Mouse (Mus musculus): ENCODE results near the gene Rap1gds1. TPM values are rescaled to one million over a fixed set of nuclear protein-coding genes. Genes with fewer than 3 reads are reported as not detected.

Rap1gds1 gene
- polyA plus RNA-seq (2016; fragmentation: Nextera tagmentation; extraction: Ambion mirVana), result 52.8 and 54.4 TPM in 2 replicates

GRCm38 (mm10) chr3:139074484-139075211 lies at the start of gene Rap1gds1:
Gene Rap1gds1, minus strand, starts transcription at chr3:139075201.
- DNase-seq (ENCODE audit: low spot score), result peak; percentile 84
- Histone ChIP-seq H3K4me3 (peak within 1 kb of the TSS; percentile 93), H3K4me1 (peaks cover 21% of the 10 kb centered on the region), H3K27ac (peak within 1 kb of the TSS; percentile 97), H3K36me3 (no peaks in the 10 kb centered on the region), H3K27me3 (ENCODE audit: low read depth, poor library complexity, severe bottlenecking) (no peaks in the 10 kb centered on the region), H3K9me3 (replicated peaks) (no peaks in the 10 kb centered on the region)
- 3% methylated on average over 80 of the region's 97 CpGs for WGBS

DNA sequence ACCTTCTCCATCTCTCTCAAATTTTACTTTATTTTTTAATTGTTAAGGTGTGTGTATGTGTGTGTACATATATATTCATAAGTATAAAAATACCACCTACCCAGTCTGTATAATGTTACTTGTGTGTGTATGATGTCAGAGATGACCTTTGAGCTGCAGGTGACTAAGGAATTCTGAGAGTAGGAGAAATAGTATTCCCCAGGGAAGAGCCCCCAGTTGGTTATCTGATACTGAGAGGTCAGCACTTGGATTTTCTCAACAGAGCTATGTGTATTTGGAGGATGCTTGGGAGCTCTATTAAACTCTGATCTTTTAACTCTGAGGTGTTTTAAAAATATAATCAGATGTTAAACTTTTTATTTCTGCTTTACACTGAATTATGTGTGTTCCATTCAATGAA lies 43.4 kb upstream of the Rap1gds1 start:
- H3K9me3 ChIP-seq (replicated peaks), result no peaks in the 10 kb centered on the region
- H3K27ac ChIP-seq, result no peak overlapping the region
- no peaks in the 10 kb centered on the region for H3K27me3 ChIP-seq (ENCODE audit: low read depth, poor library complexity, severe bottlenecking)
- no peak overlapping the region for H3K4me3 ChIP-seq
- H3K36me3 ChIP-seq, result no peaks in the 10 kb centered on the region
- no peaks in the 10 kb centered on the region for H3K4me1 ChIP-seq
- DNase-seq (ENCODE audit: low spot score), result no peak

- no peaks in the 10 kb centered on the region for H3K9me3 ChIP-seq (replicated peaks)
- no peaks in the 10 kb centered on the region for H3K36me3 ChIP-seq
- H3K27ac ChIP-seq, result no peak overlapping the region
- peaks cover 5% of the 10 kb centered on the region for H3K4me1 ChIP-seq
- no peak overlapping the region for H3K4me3 ChIP-seq
- no peak for DNase-seq (ENCODE audit: low spot score)
- H3K27me3 ChIP-seq (ENCODE audit: low read depth, poor library complexity, severe bottlenecking), result no peaks in the 10 kb centered on the region
- WGBS, result 88% methylated on average over 9 of the region's 9 CpGs
Observed at GRCm38 (mm10) chr3:139116733-139117337, 41.8 kb upstream of the Rap1gds1 start.

GRCm38 (mm10) chr3:139112335-139112973 lies 37.5 kb upstream of the Rap1gds1 start:
- peaks cover 5% of the 10 kb centered on the region for H3K4me1 ChIP-seq
- no peaks in the 10 kb centered on the region for H3K9me3 ChIP-seq (replicated peaks)
- no peaks in the 10 kb centered on the region for H3K27me3 ChIP-seq (ENCODE audit: low read depth, poor library complexity, severe bottlenecking)
- no peak for DNase-seq (ENCODE audit: low spot score)
- H3K4me3 ChIP-seq, result no peak overlapping the region
- 79% methylated on average over 3 of the region's 3 CpGs for WGBS
- H3K36me3 ChIP-seq, result no peaks in the 10 kb centered on the region
- H3K27ac ChIP-seq, result no peak overlapping the region

- Histone ChIP-seq H3K9me3 (replicated peaks) (no peaks in the 10 kb centered on the region), H3K27me3 (ENCODE audit: low read depth, poor library complexity, severe bottlenecking) (no peaks in the 10 kb centered on the region), H3K4me3 (no peak overlapping the region), H3K27ac (no peak overlapping the region), H3K36me3 (no peaks in the 10 kb centered on the region), H3K4me1 (peaks cover 5% of the 10 kb centered on the region)
- DNase-seq (ENCODE audit: low spot score), result no peak
- WGBS, result 90% methylated on average over 2 of the region's 2 CpGs
Observed at GRCm38 (mm10) chr3:139111877-139112276, 36.9 kb upstream of the Rap1gds1 start.

GRCm38 (mm10) chr3:139108176-139108575 lies 33.2 kb upstream of the Rap1gds1 start:
- Histone ChIP-seq H3K27me3 (ENCODE audit: low read depth, poor library complexity, severe bottlenecking) (no peaks in the 10 kb centered on the region), H3K27ac (no peak overlapping the region), H3K4me3 (no peak overlapping the region), H3K4me1 (peaks cover 5% of the 10 kb centered on the region), H3K36me3 (no peaks in the 10 kb centered on the region), H3K9me3 (replicated peaks) (no peaks in the 10 kb centered on the region)
- 96% methylated on average over 5 of the region's 5 CpGs for WGBS
- no peak for DNase-seq (ENCODE audit: low spot score)

DNA sequence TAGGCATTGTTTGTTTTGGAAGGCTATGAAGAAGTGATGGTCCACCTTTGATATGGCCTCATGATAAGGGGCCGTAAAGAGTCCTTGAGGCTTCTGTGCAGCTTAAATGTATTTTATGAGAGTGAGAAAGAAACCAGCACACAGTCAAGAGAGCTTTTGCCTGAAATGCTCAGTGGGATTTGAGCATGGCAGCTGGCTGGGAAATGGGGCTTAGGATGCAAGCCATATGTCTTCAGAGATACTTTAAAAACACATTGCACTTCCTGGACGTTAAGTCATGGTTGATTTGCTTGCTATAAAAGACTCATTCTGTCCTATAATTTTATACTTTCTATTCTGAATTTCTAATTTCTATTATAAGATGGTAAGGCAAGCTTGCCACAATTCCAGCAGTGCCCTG lies 28.9 kb upstream of the Rap1gds1 start:
- H3K36me3 ChIP-seq, result no peaks in the 10 kb centered on the region
- H3K4me3 ChIP-seq, result no peak overlapping the region
- H3K4me1 ChIP-seq, result no peaks in the 10 kb centered on the region
- H3K9me3 ChIP-seq (replicated peaks), result no peaks in the 10 kb centered on the region
- no peak for DNase-seq (ENCODE audit: low spot score)
- WGBS, result 82% methylated on average over 2 of the region's 2 CpGs
- H3K27ac ChIP-seq, result no peak overlapping the region
- H3K27me3 ChIP-seq (ENCODE audit: low read depth, poor library complexity, severe bottlenecking), result no peaks in the 10 kb centered on the region

- Histone ChIP-seq H3K36me3 (no peaks in the 10 kb centered on the region), H3K27me3 (ENCODE audit: low read depth, poor library complexity, severe bottlenecking) (no peaks in the 10 kb centered on the region), H3K4me1 (no peaks in the 10 kb centered on the region), H3K27ac (no peak overlapping the region), H3K4me3 (no peak overlapping the region), H3K9me3 (replicated peaks) (no peaks in the 10 kb centered on the region)
- 75% methylated on average over 3 of the region's 3 CpGs for WGBS
- no peak for DNase-seq (ENCODE audit: low spot score)
Observed at GRCm38 (mm10) chr3:139103346-139103745, 28.3 kb upstream of the Rap1gds1 start.

GRCm38 (mm10) chr3:139101941-139102340 lies 26.9 kb upstream of the Rap1gds1 start:
- 90% methylated on average over 1 of the region's 1 CpGs for WGBS
- no peaks in the 10 kb centered on the region for H3K27me3 ChIP-seq (ENCODE audit: low read depth, poor library complexity, severe bottlenecking)
- H3K27ac ChIP-seq, result no peak overlapping the region
- no peaks in the 10 kb centered on the region for H3K9me3 ChIP-seq (replicated peaks)
- no peak for DNase-seq (ENCODE audit: low spot score)
- H3K4me3 ChIP-seq, result no peak overlapping the region
- no peaks in the 10 kb centered on the region for H3K4me1 ChIP-seq
- H3K36me3 ChIP-seq, result no peaks in the 10 kb centered on the region

DNA sequence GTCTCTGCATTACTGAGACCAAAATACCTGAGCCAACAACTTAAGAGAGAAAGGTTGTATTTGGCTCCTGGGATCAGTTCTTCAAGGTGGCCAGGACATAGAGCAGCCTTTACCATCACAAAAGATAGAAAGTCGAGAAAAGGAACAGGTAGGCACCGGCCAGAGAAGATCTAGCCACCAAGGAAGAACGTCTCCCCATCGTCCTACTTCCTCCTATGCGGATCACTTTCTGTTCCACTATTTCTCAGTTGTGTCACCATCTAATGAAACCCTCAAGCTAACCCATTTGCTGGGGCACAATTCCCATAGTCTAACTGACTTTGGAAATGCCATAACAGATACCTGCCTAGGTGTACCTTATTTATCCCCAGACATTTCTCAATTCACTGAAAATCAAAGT lies 24.3 kb upstream of the Rap1gds1 start:
- 94% methylated on average over 5 of the region's 5 CpGs for WGBS
- no peaks in the 10 kb centered on the region for H3K9me3 ChIP-seq (replicated peaks)
- H3K27ac ChIP-seq, result no peak overlapping the region
- H3K4me3 ChIP-seq, result no peak overlapping the region
- no peak for DNase-seq (ENCODE audit: low spot score)
- no peaks in the 10 kb centered on the region for H3K36me3 ChIP-seq
- H3K4me1 ChIP-seq, result no peaks in the 10 kb centered on the region
- no peaks in the 10 kb centered on the region for H3K27me3 ChIP-seq (ENCODE audit: low read depth, poor library complexity, severe bottlenecking)

DNA sequence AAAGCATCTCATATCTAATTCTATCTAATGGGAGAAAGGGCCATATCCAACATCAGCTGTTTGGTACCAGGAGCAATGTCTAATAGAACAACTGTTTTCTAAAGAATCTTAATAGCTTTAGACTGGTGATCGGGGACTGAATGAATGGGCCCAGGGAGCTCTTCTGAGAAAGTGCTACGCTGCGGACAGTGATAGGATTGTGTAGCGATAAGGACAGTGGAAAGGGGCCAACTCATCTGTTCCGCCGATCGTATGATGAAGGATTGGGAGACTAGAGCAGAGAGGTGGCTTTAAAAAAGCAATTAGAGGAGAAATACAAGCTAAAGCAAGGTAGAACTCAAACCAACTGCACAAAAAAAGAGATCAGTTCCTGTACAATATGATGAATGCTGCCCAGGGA lies 20.9 kb upstream of the Rap1gds1 start:
- Histone ChIP-seq H3K27me3 (ENCODE audit: low read depth, poor library complexity, severe bottlenecking) (no peaks in the 10 kb centered on the region), H3K27ac (no peak overlapping the region), H3K36me3 (no peaks in the 10 kb centered on the region), H3K4me3 (no peak overlapping the region), H3K4me1 (no peaks in the 10 kb centered on the region), H3K9me3 (replicated peaks) (no peaks in the 10 kb centered on the region)
- DNase-seq (ENCODE audit: low spot score), result no peak
- 91% methylated on average over 7 of the region's 7 CpGs for WGBS

GRCm38 (mm10) chr3:139088526-139088925 lies 13.5 kb upstream of the Rap1gds1 start:
- H3K4me3 ChIP-seq, result no peak overlapping the region
- H3K27ac ChIP-seq, result no peak overlapping the region
- H3K4me1 ChIP-seq, result no peaks in the 10 kb centered on the region
- DNase-seq (ENCODE audit: low spot score), result no peak
- no peaks in the 10 kb centered on the region; the same call in 1 of the 2 replicates for H3K9me3 ChIP-seq (replicated peaks)
- 80% methylated on average over 3 of the region's 3 CpGs for WGBS
- no peaks in the 10 kb centered on the region for H3K36me3 ChIP-seq
- no peaks in the 10 kb centered on the region for H3K27me3 ChIP-seq (ENCODE audit: low read depth, poor library complexity, severe bottlenecking)

DNA sequence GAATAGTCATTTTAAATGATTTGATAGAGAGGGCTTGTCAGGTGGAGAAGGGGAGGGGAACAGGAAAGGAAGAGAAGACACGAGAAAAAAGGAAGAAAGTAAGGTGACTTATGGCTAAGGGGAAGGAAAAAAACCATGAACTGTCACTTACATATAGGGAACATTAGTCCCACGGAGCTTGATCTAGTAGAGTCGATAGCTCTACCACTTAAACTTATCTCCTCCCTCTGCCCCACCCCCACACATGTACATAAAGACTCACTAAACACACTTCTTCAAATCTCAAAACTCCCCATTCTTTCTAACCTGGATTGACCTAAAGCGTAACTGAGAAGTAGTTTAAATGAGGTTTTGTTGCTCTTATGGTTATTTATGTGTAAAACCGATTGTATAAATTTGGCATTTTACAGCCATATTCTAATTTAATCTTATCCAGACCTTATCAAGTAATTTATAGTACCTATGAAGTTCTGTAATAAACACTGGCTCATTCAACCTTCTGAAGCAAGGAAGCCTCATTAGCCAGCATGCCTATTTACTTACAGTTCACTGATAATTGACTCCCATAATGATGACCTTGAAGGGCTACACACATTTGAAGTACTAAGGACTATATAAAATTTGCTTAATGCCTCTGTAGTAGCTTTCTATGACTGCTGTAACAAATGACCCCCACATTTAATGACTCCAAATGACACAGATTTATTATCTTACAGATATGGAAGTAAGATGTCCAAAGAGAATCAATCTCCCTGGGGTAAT lies 9.0 kb upstream of the Rap1gds1 start:
- Histone ChIP-seq H3K4me1 (no peaks in the 10 kb centered on the region), H3K27ac (no peak overlapping the region), H3K9me3 (replicated peaks) (no peaks in the 10 kb centered on the region; the same call in 1 of the 2 replicates), H3K4me3 (no peak overlapping the region), H3K36me3 (no peaks in the 10 kb centered on the region), H3K27me3 (ENCODE audit: low read depth, poor library complexity, severe bottlenecking) (no peaks in the 10 kb centered on the region)
- DNase-seq (ENCODE audit: low spot score), result no peak
- 73% methylated on average over 5 of the region's 5 CpGs for whole genome bisulfite sequencing

All from limb, embryonic 10.5 days (tissue).